ENCODE assay signal across 14 mouse cellular contexts in the genomic region with DNA sequence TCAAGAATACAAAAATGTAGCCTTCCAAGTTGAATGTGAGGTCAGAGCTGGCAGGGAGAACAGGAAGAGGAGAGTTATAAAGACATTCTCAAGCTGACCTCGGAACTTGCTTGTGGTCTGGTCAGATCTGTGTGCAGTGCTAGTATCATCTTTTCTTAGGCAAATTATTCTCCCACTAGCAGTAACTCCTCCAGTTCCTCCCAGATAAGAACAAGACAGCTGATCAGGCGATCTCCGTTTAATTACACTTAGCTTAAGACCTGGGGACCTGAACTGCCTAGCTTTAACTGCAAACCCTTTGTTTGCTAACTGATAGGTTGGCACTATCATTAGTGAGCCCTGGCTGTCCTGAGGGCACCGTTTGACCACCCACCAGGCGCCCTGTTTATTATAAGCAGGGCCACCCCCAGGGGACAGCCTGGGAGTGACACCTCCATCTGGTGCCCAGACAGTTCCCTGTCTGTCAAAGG. TPM values are rescaled to one million over a fixed set of nuclear protein-coding genes. Genes with fewer than 3 reads are reported as not detected.
DNase-seq lines count a peak whose midpoint lies in the region; ATAC-seq and TF ChIP-seq lines count a peak whose summit lies in the region.
"Had no signal": no experiment of that assay in that cellular context is flagged by ENCODE, and none has a peak within 500 bp of the region (broad histone marks: within the 10 kb centered on the region; RNA-seq: fewer than 3 reads in every experiment).

No protein-coding gene starts in this region.

- 17% methylated on average over 5 of the region's 5 CpGs for WGBS in lung, embryonic 14.5 days
- 11% methylated on average over 5 of the region's 5 CpGs for WGBS in hindbrain, embryonic 14.5 days
- WGBS in neural tube, embryonic 12.5 days = 13% methylated on average over 5 of the region's 5 CpGs
- 27% methylated on average over 5 of the region's 5 CpGs for WGBS in heart, embryonic 12.5 days

- no peaks in the 10 kb centered on the region for H3K4me1 ChIP-seq in lung, embryonic 14.5 days (ENCODE audit: insufficient read depth)
- H3K4me1 ChIP-seq in hindbrain, embryonic 14.5 days (replicated peaks; ENCODE audit: control insufficient read depth, insufficient read depth, low read length) = peaks cover 12% of the 10 kb centered on the region; the same call in 1 of the 2 replicates
- peaks cover 14% of the 10 kb centered on the region for H3K4me1 ChIP-seq in neural tube, embryonic 12.5 days
- peaks cover 7% of the 10 kb centered on the region; the same call in 1 of the 2 replicates for H3K4me1 ChIP-seq in heart, embryonic 12.5 days (replicated peaks)
- H3K4me1 ChIP-seq: stomach, embryonic 15.5 days had no signal

- no peaks in the 10 kb centered on the region for H3K27me3 ChIP-seq in lung, embryonic 14.5 days (ENCODE audit: insufficient read depth, low read length)
- 0 out of 2 replicates have a peak, but pooled peaks cover 3% of the 10 kb centered on the region for H3K27me3 ChIP-seq in hindbrain, embryonic 14.5 days (ENCODE audit: control insufficient read depth, insufficient read depth, low read length)
- H3K27me3 ChIP-seq in neural tube, embryonic 12.5 days (replicated peaks) = no peaks in the 10 kb centered on the region
- H3K27me3 ChIP-seq in heart, embryonic 12.5 days (replicated peaks) = no peaks in the 10 kb centered on the region
- H3K27me3 ChIP-seq: embryonic facial prominence, embryonic 15.5 days; stomach, embryonic 15.5 days had no signal

- no peak for TF ChIP-seq CTCF in lung, embryonic 14.5 days (IDR thresholded peaks at IDR 0.05; ENCODE audit: low read depth)

- no peaks in the 10 kb centered on the region for H3K9me3 ChIP-seq in lung, embryonic 14.5 days (ENCODE audit: low read depth, low read length)
- H3K9me3 ChIP-seq in hindbrain, embryonic 14.5 days (ENCODE audit: control insufficient read depth, low read length) = no peaks in the 10 kb centered on the region
- no peaks in the 10 kb centered on the region for H3K9me3 ChIP-seq in neural tube, embryonic 12.5 days
- no peaks in the 10 kb centered on the region for H3K9me3 ChIP-seq in heart, embryonic 12.5 days (replicated peaks)
- H3K9me3 ChIP-seq: embryonic facial prominence, embryonic 15.5 days; stomach, embryonic 15.5 days had no signal

- H3K27ac ChIP-seq in lung, embryonic 14.5 days (ENCODE audit: low read depth) = no peak overlapping the region
- no peak overlapping the region for H3K27ac ChIP-seq in hindbrain, embryonic 14.5 days
- 0 out of 2 replicates have a peak overlapping the region, but pooled peaks have one; percentile 27 for H3K27ac ChIP-seq in neural tube, embryonic 12.5 days
- no peak overlapping the region for H3K27ac ChIP-seq in heart, embryonic 12.5 days (ENCODE audit: poor library complexity, severe bottlenecking)
- H3K27ac ChIP-seq: embryonic facial prominence, embryonic 15.5 days; stomach, embryonic 15.5 days had no signal

- no peak overlapping the region for H3K9ac ChIP-seq in lung, embryonic 14.5 days
- 0 out of 2 replicates have a peak overlapping the region, but pooled peaks have one; percentile 28 for H3K9ac ChIP-seq in hindbrain, embryonic 14.5 days
- no peak overlapping the region for H3K9ac ChIP-seq in neural tube, embryonic 12.5 days
- no peak overlapping the region for H3K9ac ChIP-seq in heart, embryonic 12.5 days
- H3K9ac ChIP-seq: embryonic facial prominence, embryonic 15.5 days; stomach, embryonic 15.5 days had no signal

- ATAC-seq in lung, embryonic 14.5 days (ENCODE audit: insufficient read depth) = no peak
- peak; percentile 34; the same call in 1 of the 2 replicates for ATAC-seq in hindbrain, embryonic 14.5 days (ENCODE audit: low FRiP score)
- peak; percentile 80 for ATAC-seq in neural tube, embryonic 12.5 days (ENCODE audit: low FRiP score, low read depth)
- no peak for ATAC-seq in heart, embryonic 12.5 days (ENCODE audit: insufficient number of reproducible peaks, low FRiP score)

- DNase-seq in cerebellum, adult 18-20 months = peak; percentile 9 to 20
- DNase-seq in cerebellum, adult 9-10 months = no peak
- peak; percentile 50 for DNase-seq in lung, embryonic 14.5 days
- no peak for DNase-seq in lung, postnatal 4 days
- no peak for DNase-seq in hindbrain, embryonic 14.5 days (ENCODE audit: low spot score)
- DNase-seq in frontal cortex, postnatal 14 days (ENCODE audit: low spot score in 2 of 2) = no peak
- DNase-seq: adrenal gland, postnatal 14 days; kidney, postnatal 14 days had no signal

- H3K36me3 ChIP-seq in lung, embryonic 14.5 days (ENCODE audit: insufficient read depth) = no peaks in the 10 kb centered on the region
- H3K36me3 ChIP-seq in hindbrain, embryonic 14.5 days (replicated peaks; ENCODE audit: control insufficient read depth, insufficient read depth) = no peaks in the 10 kb centered on the region
- H3K36me3 ChIP-seq in neural tube, embryonic 12.5 days = no peaks in the 10 kb centered on the region
- H3K36me3 ChIP-seq in heart, embryonic 12.5 days = 0 out of 2 replicates have a peak, but pooled peaks cover 3% of the 10 kb centered on the region
- H3K36me3 ChIP-seq: stomach, embryonic 15.5 days had no signal

- H3K4me2 ChIP-seq in lung, embryonic 14.5 days = peak overlapping the region; percentile 28; the same call in 1 of the 2 replicates
- H3K4me2 ChIP-seq in hindbrain, embryonic 14.5 days (replicated peaks) = peak overlapping the region; percentile 30
- H3K4me2 ChIP-seq in neural tube, embryonic 12.5 days (replicated peaks) = peak overlapping the region; percentile 26
- H3K4me2 ChIP-seq in heart, embryonic 12.5 days = no peak overlapping the region
- H3K4me2 ChIP-seq: embryonic facial prominence, embryonic 15.5 days; stomach, embryonic 15.5 days had no signal

- no peak overlapping the region for H3K4me3 ChIP-seq in lung, embryonic 14.5 days (ENCODE audit: low read depth, low read length)
- H3K4me3 ChIP-seq in hindbrain, embryonic 14.5 days (replicated peaks; ENCODE audit: low read length) = no peak overlapping the region
- H3K4me3 ChIP-seq in neural tube, embryonic 12.5 days = no peak overlapping the region
- H3K4me3 ChIP-seq in heart, embryonic 12.5 days = no peak overlapping the region
- H3K4me3 ChIP-seq: embryonic facial prominence, embryonic 15.5 days; stomach, embryonic 15.5 days had no signal

RNA-seq across cellular contexts. Expression of a gene that starts 19.4 kb away (rescaled TPM):
- not detected in 2 replicates for polyA plus RNA-seq in lung, embryonic 14.5 days (2014; fragmentation: Nextera tagmentation; extraction: Ambion mirVana)
- not detected in 2 replicates for polyA plus RNA-seq in hindbrain, embryonic 14.5 days (2014; fragmentation: Nextera tagmentation; extraction: Ambion mirVana)
- 0.19 TPM in 1 of 2 replicates, not detected in the other for polyA plus RNA-seq in neural tube, embryonic 12.5 days (2016; fragmentation: Nextera tagmentation; extraction: Ambion mirVana)
- not detected in 2 replicates for polyA plus RNA-seq in heart, embryonic 12.5 days (2016; fragmentation: Nextera tagmentation; extraction: Ambion mirVana)
- polyA plus RNA-seq: embryonic facial prominence, embryonic 15.5 days; frontal cortex, adult 2 months; heart, embryonic 14.5 days; stomach, embryonic 15.5 days had no signal

RNA-seq across cellular contexts. Expression of a gene that starts 20.8 kb away (rescaled TPM):
- 4.4 and 4.7 TPM in 2 replicates for polyA plus RNA-seq in lung, embryonic 14.5 days (2014; fragmentation: Nextera tagmentation; extraction: Ambion mirVana)
- 1.2 and 1.7 TPM in 2 replicates for polyA plus RNA-seq in hindbrain, embryonic 14.5 days (2014; fragmentation: Nextera tagmentation; extraction: Ambion mirVana)
- 4.0 and 4.2 TPM in 2 replicates for polyA plus RNA-seq in neural tube, embryonic 12.5 days (2016; fragmentation: Nextera tagmentation; extraction: Ambion mirVana)
- 8.6 and 9.5 TPM in 2 replicates for polyA plus RNA-seq in heart, embryonic 12.5 days (2016; fragmentation: Nextera tagmentation; extraction: Ambion mirVana)

RNA-seq across cellular contexts. Expression of a gene that starts 44.6 kb away (rescaled TPM):
- 29.5 and 33.6 TPM in 2 replicates for polyA plus RNA-seq in lung, embryonic 14.5 days (2014; fragmentation: Nextera tagmentation; extraction: Ambion mirVana)
- 5.8 and 8.0 TPM in 2 replicates for polyA plus RNA-seq in hindbrain, embryonic 14.5 days (2014; fragmentation: Nextera tagmentation; extraction: Ambion mirVana)
- polyA plus RNA-seq in neural tube, embryonic 12.5 days (2016; fragmentation: Nextera tagmentation; extraction: Ambion mirVana) = 10.7 and 11.4 TPM in 2 replicates
- 28.8 and 29.7 TPM in 2 replicates for polyA plus RNA-seq in heart, embryonic 12.5 days (2016; fragmentation: Nextera tagmentation; extraction: Ambion mirVana)

RNA-seq across cellular contexts. Expression of a gene that starts 53.2 kb away (rescaled TPM):
- 28.5 and 30.1 TPM in 2 replicates for polyA plus RNA-seq in lung, embryonic 14.5 days (2014; fragmentation: Nextera tagmentation; extraction: Ambion mirVana)
- polyA plus RNA-seq in hindbrain, embryonic 14.5 days (2014; fragmentation: Nextera tagmentation; extraction: Ambion mirVana) = 52.4 and 65.2 TPM in 2 replicates
- polyA plus RNA-seq in neural tube, embryonic 12.5 days (2016; fragmentation: Nextera tagmentation; extraction: Ambion mirVana) = 41.0 and 45.2 TPM in 2 replicates
- 69.8 and 75.7 TPM in 2 replicates for polyA plus RNA-seq in heart, embryonic 12.5 days (2016; fragmentation: Nextera tagmentation; extraction: Ambion mirVana)

Comparison
In these comparisons a context has a peak if more than half of its experiments do, and no peak if none do; other contexts are left out.
1. DNase-seq: peak in cerebellum, adult 18-20 months (2 of 2) and lung, embryonic 14.5 days (single experiment); none in cerebellum, adult 9-10 months (single experiment), lung, postnatal 4 days (0 of 2), hindbrain, embryonic 14.5 days (single experiment) and frontal cortex, postnatal 14 days (0 of 2).
2. ATAC-seq: peak in hindbrain, embryonic 14.5 days (single experiment) and neural tube, embryonic 12.5 days (single experiment); none in lung, embryonic 14.5 days (single experiment) and heart, embryonic 12.5 days (single experiment).